Mouse (Mus musculus) T-cell, adult 2 months (primary cell): Measurements from ENCODE around the gene Pias3.
"Not testable (repeated sequence)": the region's sequence is repeated elsewhere in the genome, so short reads cannot be mapped to it uniquely, and the experiment has no call there.

Experiments used
- DNase-seq: peaks from one replicate; pipeline ENCODE4 v3.0.0; 2022; ENCODE audit warnings: low spot score

The Pias3 gene

DNA sequence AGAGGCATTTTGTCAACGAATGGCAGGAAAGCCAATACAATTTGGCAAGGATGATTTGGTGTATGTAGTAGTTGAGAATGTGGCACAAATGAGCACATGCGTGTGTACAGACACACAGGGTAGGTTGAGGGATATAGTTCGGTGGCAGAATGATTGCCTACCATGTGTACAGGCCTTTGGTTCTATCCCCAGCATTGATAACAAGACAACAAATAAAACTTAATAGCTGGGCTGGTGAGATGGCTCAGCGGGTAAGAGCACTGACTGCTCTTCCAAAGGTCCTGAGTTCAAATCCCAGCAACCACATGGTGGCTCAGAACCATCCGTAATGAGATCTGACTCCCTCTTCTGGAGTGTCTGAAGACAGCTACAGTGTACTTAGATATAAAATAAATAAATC is 10.1 kb upstream of the Pias3 start:
- not testable (repeated sequence) for DNase-seq

DNA sequence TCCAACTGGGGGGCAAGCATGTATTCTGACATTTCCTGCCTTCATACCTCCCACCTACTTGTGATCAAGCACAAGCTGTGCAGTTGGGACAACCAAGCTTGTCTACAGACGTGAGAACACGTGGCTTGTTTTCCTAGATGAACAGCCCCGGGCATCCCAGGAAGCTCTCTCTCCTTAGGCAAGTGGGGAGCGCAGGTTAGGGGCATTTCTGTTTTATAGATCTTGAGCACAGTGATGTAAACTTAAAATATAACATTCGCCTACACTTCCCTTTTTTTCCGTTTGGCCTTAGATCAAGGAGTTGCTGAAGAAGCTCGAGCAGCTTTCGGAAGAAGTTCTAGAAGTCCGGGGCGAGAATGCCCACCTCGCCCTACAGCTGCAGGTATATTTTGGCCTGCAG is 7.3 kb upstream of the Pias3 start:
- no peak for DNase-seq

GRCm38 (mm10) chr3:96690298-96690697 is 5.9 kb upstream of the Pias3 start:
- no peak for DNase-seq

- no peak for DNase-seq
These were observed 3.7 kb upstream of the Pias3 start for GRCm38 (mm10) chr3:96692506-96692905.

GRCm38 (mm10) chr3:96693579-96693978 is 2.6 kb upstream of the Pias3 start:
- no peak for DNase-seq

- peak; percentile 66 for DNase-seq
These were observed 865 bp downstream of the Pias3 start for GRCm38 (mm10) chr3:96696766-96697732.

GRCm38 (mm10) chr3:96698993-96699690 is 3.0 kb downstream of the Pias3 start:
- DNase-seq: no peak

GRCm38 (mm10) chr3:96700376-96700775 is 4.2 kb downstream of the Pias3 start:
- DNase-seq: no peak

GRCm38 (mm10) chr3:96701003-96701402 is 4.8 kb downstream of the Pias3 start:
- no peak for DNase-seq

DNA sequence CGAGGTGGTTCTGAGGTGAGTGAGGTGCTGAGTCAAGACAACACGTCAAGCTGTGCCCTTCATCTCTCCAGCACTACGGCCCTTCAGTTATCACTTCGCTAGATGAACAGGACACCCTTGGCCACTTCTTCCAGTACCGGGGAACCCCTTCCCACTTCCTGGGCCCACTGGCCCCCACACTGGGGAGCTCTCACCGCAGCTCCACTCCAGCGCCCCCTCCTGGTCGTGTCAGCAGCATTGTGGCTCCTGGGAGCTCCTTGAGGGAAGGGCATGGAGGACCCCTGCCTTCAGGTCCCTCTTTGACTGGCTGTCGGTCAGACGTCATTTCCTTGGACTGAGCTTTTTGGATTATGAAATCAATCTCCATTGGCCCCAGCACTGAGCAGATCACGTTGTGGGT is 8.6 kb downstream of the Pias3 start:
- no peak for DNase-seq

DNA sequence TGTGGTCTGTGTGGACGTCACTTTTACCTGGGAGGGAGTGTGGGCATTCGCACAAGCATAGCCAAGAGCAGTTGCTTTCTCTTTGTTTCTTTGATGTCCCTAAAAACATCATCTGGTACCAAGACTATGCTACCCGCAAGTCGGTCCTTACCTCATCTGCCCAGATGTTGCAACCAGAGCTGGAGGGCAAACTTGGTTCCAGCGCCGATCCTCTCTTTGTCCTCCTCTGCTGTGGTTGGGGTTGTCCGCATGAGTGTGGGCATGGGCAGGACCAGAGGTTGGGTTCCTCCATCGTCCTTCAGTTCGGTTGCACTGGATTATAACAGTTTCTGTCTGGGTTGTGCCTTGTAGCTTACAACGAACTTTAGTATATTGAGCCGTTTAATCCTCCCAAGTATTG is 10.0 kb downstream of the Pias3 start:
- no peak for DNase-seq

- no peak for DNase-seq
These were observed 10.8 kb downstream of the Pias3 start for GRCm38 (mm10) chr3:96706984-96707383.

DNA sequence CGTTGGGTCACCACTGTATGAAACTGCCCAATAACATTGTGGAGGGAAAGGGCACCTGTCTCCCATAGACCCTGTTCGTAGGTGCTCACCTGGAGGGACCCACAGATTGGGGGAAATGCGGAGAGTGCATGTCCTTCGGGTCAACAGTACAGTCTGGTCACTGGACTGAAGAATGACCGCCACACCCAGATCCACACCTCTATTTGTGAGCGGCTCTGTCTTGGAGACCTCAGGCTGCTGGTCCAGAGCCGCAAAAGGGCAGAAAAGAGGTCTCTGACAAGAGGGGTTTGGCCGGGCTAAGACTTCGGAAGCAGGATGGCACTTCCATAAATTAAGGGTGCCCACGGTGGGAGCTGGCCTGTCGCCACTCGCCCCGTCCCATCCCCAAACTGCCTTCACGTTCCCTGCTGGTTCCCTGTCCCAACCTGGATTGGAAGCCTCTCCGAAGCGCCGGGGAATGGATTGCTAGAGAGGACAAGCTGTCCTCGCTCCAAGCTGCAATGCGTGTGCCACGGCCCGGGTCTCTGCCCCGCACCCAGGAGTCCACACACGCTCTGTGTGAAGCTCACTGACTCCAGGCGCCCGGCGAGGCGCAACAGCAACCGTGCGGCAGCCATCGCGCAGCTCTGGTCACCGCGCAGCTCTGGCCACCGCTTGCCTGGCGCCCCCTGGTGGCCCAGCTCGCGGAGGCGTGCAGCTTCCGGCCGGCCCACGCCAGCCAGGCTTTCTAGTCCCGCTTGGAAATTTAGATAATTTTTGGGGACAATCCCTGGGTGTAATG is 11.9 kb downstream of the Pias3 start, which contains the start of gene Nudt17:
Gene Nudt17 (minus strand): TSS at position 660 of the 781 bp plus-strand sequence.
- peak; percentile 56 for DNase-seq

GRCm38 (mm10) chr3:96708684-96709064 is 12.5 kb downstream of the Pias3 start:
- no peak for DNase-seq

- no peak for DNase-seq
These were observed 18.1 kb downstream of the Pias3 start for GRCm38 (mm10) chr3:96714286-96714685.

DNA sequence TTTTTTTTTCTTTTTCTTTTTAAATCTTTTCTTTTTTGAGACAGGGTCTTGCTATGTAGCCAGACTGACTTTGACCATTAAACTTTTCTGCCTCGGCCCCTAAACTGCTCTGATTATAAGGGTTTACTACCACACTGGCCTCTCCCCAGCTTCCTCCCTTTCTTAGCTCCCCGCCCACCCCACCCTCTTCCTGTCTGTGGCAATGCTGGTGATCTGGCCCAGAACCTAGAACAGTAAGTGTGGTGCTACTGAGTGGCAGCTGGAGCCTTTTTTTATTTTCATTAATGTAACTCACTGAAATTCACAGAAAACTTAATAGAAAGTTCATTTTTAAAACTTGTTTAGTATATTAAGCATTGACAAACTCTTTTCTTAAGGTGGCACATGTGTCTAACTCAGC is 19.7 kb downstream of the Pias3 start:
- no peak for DNase-seq

DNA sequence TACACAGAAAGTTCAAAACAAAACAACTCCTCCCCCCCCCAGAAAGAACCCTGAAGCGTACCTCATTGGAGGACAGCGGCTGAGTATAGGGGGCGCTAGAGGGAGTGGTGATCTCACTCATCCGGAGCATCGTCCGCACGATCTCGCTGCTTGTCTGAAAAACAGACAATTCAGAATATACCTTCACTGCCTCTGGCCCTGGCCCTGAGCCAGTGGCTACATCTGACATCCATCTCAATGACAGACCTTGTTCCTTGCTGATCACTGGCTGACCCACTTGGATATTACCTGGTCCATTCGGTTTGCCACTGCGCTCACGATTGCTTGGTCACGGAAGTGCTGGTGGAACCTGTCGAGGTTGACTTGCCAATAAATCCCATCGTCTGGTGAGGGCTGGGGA is 23.0 kb downstream of the Pias3 start:
- no peak for DNase-seq

DNA sequence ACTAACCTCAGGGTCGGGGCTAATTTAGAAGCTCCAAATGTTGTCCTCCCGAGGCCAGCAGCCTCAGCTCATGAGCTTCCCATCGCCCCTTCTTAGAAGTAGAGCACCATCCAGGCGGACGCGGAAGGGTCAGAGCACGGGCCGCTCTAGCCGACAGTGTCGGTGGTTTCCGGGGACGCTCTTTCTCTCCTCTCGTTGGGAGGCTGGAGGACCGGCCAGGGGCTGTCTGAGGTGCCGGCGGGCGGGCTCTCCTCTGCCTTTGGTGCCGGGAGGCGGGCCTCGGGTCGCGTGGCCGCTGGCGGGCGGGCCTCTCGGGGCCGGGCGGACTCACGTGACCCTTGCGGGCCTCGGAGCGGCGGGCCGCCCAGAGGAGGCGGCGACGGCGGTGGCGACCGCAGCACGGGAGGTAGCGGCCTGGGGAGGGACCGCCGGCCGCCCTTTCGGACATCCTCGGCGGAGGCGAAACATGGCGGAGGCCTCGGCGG is 31.2 kb downstream of the Pias3 start, which contains the start of the genes Polr3c and Rnf115:
Gene Polr3c (minus strand): TSS at position 286 of the 485 bp plus-strand sequence.
Gene Rnf115 (plus strand): TSS at position 322 of the 485 bp plus-strand sequence.
- DNase-seq: peak; percentile 87

DNA sequence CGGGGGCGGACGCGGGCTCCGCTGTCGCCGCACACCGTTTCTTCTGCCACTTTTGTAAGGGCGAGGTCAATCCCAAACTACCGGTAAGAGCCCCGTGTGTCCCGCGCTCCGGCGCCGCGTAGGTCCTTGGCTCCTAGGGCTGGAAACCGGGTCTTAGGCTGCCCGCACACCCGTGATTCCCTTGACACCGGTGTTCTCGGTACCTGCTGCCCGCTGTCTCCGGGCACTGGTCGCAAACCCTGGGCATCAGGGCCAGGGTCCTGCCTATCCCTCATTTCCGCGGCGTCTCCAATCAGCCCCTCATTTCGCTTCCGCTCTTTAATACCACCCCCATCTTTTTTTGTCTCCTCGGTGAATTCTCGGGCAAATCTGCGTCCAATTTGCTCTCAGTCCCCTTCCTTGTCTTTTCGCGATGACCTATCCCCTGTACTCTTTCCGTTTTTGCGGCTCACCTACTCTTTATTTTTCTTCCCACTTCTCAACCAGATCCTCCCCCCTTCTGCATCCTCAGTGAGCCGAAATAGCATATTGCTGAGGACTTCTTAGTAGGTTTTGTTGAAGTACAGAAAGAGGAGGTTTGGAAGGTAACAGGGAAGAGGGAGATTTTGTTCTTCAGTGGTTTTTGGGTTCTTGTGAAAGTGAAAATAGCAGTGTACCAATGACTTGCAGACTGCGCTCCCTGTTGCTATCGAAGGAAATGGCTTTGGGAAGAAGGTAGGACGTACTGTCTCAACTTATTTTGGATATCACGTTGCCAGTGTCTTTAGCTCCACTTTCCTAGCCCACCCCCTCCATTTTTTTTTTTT is 31.8 kb downstream of the Pias3 start:
- DNase-seq: peak; percentile 23

GRCm38 (mm10) chr3:96728634-96729402 is 32.6 kb downstream of the Pias3 start:
- DNase-seq: no peak
